Comparison of ENCODE assay signal across 7 mouse cellular contexts in genomic region chr14:57890011-57890842, GRCm38 (mm10). TPM values are rescaled to one million over a fixed set of nuclear protein-coding genes. Genes with fewer than 3 reads are reported as not detected.
DNase-seq lines count a peak whose midpoint lies in the region; ATAC-seq and TF ChIP-seq lines count a peak whose summit lies in the region.

TSS of gene Zdhhc20 (minus strand) at chr14:57890276.

- H3K27me3 ChIP-seq in intestine, embryonic 16.5 days (replicated peaks; ENCODE audit: control insufficient read depth, insufficient read depth, low read length), result no peaks in the 10 kb centered on the region
- no peaks in the 10 kb centered on the region for H3K27me3 ChIP-seq in midbrain, embryonic 12.5 days
- H3K27me3 ChIP-seq in small intestine, adult 2 months (ENCODE audit: control insufficient read depth, insufficient read depth, low read length), result no peaks in the 10 kb centered on the region

- H3K9ac ChIP-seq in intestine, embryonic 16.5 days (ENCODE audit: low read depth, low read length), result peak within 1 kb of the TSS; percentile 96
- peak within 1 kb of the TSS; percentile 93 for H3K9ac ChIP-seq in midbrain, embryonic 12.5 days (replicated peaks)

- H3K9me3 ChIP-seq in intestine, embryonic 16.5 days (ENCODE audit: control insufficient read depth, low read length), result no peaks in the 10 kb centered on the region
- H3K9me3 ChIP-seq in midbrain, embryonic 12.5 days, result no peaks in the 10 kb centered on the region

- intact Hi-C loops in left cerebral cortex, postnatal 4 days (cut with DNase I), result no loop called here

- H3K27ac ChIP-seq in intestine, embryonic 16.5 days (ENCODE audit: low read length), result peak within 1 kb of the TSS; percentile 89
- H3K27ac ChIP-seq in midbrain, embryonic 12.5 days (replicated peaks), result peak within 1 kb of the TSS; percentile 85
- peak within 1 kb of the TSS; percentile 47; the same call in 1 of the 2 replicates for H3K27ac ChIP-seq in small intestine, adult 2 months (ENCODE audit: insufficient read depth, low read depth, low read length)

- H3K4me3 ChIP-seq in intestine, embryonic 16.5 days (ENCODE audit: low read length), result peak within 1 kb of the TSS; percentile 90
- H3K4me3 ChIP-seq in midbrain, embryonic 12.5 days, result peak within 1 kb of the TSS; percentile 98
- peak within 1 kb of the TSS; percentile 78 for H3K4me3 ChIP-seq in small intestine, adult 2 months (ENCODE audit: low read depth, low read length)

- H3K4me1 ChIP-seq in intestine, embryonic 16.5 days (ENCODE audit: control insufficient read depth, insufficient read depth, low read length), result peaks cover 15% of the 10 kb centered on the region; the same call in 1 of the 2 replicates
- H3K4me1 ChIP-seq in midbrain, embryonic 12.5 days, result peaks cover 11% of the 10 kb centered on the region; the same call in 1 of the 2 replicates
- peaks cover 9% of the 10 kb centered on the region; the same call in 1 of the 2 replicates for H3K4me1 ChIP-seq in small intestine, adult 2 months (ENCODE audit: control insufficient read depth, insufficient read depth, insufficient read length, low read length)

- peak; percentile 98 for DNase-seq in adrenal gland, adult 2 months
- peak; percentile 87 for DNase-seq in embryo, embryonic 11.5 days (ENCODE audit: low read depth, low spot score)
- DNase-seq in gastrocnemius, postnatal 4 days (ENCODE audit: low spot score in 2 of 2), result peak; percentile 94 to 95
- peak; percentile 97 for DNase-seq in left cerebral cortex, postnatal 4 days

- no peak for TF ChIP-seq CTCF in small intestine, adult 2 months (IDR thresholded peaks at IDR 0.05; ENCODE audit: extremely low read depth, insufficient read length, insufficient replicate concordance, low read depth, low read length)

- peak within 1 kb of the TSS; percentile 64 for H3K4me2 ChIP-seq in intestine, embryonic 16.5 days (ENCODE audit: low read depth, low read length)
- H3K4me2 ChIP-seq in midbrain, embryonic 12.5 days (replicated peaks), result peak within 1 kb of the TSS; percentile 59

- WGBS in intestine, embryonic 16.5 days, result 3% methylated on average over 64 of the region's 65 CpGs
- WGBS in midbrain, embryonic 12.5 days, result 4% methylated on average over 63 of the region's 65 CpGs
- 4% methylated on average over 64 of the region's 65 CpGs for WGBS in small intestine, adult 2 months

- peak; percentile 98 for ATAC-seq in intestine, embryonic 16.5 days
- ATAC-seq in midbrain, embryonic 12.5 days (ENCODE audit: low FRiP score, low read depth), result peak; percentile 95

- peak; percentile 64; the same call in 1 of the 2 replicates for TF ChIP-seq POLR2A in small intestine, adult 2 months (IDR thresholded peaks at IDR 0.05; ENCODE audit: low read depth, low read length)

- no peaks in the 10 kb centered on the region for H3K36me3 ChIP-seq in intestine, embryonic 16.5 days (ENCODE audit: control insufficient read depth, insufficient read depth, low read length)
- no peaks in the 10 kb centered on the region for H3K36me3 ChIP-seq in midbrain, embryonic 12.5 days
- H3K36me3 ChIP-seq in small intestine, adult 2 months (ENCODE audit: control insufficient read depth, insufficient read depth, low read length), result no peaks in the 10 kb centered on the region

RNA-seq across cellular contexts. Expression of gene Zdhhc20, which starts in this region (rescaled TPM):
- 10 to 100 TPM; 36.5 to 40.5 TPM for total RNA-seq in adrenal gland, adult 2 months (2021)
- 3.8 and 5.1 TPM in 2 replicates for polyA plus RNA-seq in adrenal gland, adult 2 months (2012; rRNA removed)
- 10 to 100 TPM; 27.2 to 28.2 TPM for total RNA-seq in gastrocnemius, postnatal 4 days (2021)
- polyA plus RNA-seq in intestine, embryonic 16.5 days (2015; fragmentation: Nextera tagmentation; extraction: Ambion mirVana), result 55.2 and 58.9 TPM in 2 replicates
- total RNA-seq in left cerebral cortex, postnatal 4 days (2021), result 10 to 100 TPM; 29.5 to 31.6 TPM
- 58.2 and 61.4 TPM in 2 replicates for polyA plus RNA-seq in midbrain, embryonic 12.5 days (2016; fragmentation: Nextera tagmentation; extraction: Ambion mirVana)
- polyA plus RNA-seq in small intestine, adult 2 months (2012; rRNA removed), result 0.85 and 2.0 TPM in 2 replicates

Comparison
In these comparisons a context has a peak if more than half of its experiments do, and no peak if none do; other contexts are left out.
1. Peak in every context shown above with its lines: DNase-seq, ATAC-seq, H3K4me3 ChIP-seq and H3K27ac ChIP-seq.